Mouse (Mus musculus): ENCODE data around the gene Hmgn3. TPM values are rescaled to one million over a fixed set of nuclear protein-coding genes. Genes with fewer than 3 reads are reported as not detected.
A peak's percentile ranks its signal among the peaks of the same experiment; 100 is the strongest.
"Not testable (repeated sequence)": the region's sequence is repeated elsewhere in the genome, so short reads cannot be mapped to it uniquely, and the experiment has no call there.

Hmgn3 gene
- 10 to 100 TPM; 11.6 to 18.8 TPM for total RNA-seq (2021)

DNA sequence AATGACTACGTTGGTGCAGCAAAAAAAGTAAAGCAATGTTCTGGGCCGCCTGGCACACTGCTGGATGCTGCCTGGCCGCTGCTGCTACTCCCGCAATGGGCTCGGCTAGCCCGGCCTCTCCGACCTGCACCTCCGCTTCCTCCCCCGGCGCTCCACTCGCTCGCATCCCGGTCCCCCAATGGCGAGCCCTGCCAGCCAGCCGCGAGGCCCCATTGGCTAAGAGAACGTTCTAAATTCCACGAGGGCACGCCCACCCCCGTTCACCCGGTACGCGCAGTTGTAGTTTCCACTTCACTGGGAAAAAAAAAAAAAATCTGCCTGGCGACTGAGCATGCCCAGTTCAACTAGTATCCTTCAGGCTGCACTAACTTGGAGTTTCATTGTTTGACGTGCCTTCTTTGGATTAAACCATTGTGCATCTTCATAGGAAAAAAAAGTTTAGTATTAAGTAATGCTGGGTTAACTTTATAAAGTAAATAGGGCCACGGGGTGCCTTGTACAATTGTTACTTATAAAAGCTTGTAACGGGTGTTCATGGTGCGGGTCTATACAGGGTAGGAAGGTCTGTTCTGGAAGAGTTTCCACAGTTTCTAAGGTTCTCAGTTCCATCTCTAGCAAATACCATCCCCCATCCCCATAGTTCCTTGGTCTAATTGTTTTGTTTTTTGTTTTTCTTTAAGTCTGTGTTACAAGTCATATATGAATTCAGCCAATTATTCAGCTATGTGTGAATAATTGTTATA is at the start of gene Hmgn3:
Gene Hmgn3, minus strand, starts transcription at position 240 of the 743 bp plus-strand sequence.
- peak; percentile 85 for DNase-seq (ENCODE audit: low spot score)
- intact Hi-C loops (cut with DNase I), result loop anchor here (10.0 kb wide), 1 partner anchor 298 kb away; the partner anchor contains the start of gene Lca5

DNA sequence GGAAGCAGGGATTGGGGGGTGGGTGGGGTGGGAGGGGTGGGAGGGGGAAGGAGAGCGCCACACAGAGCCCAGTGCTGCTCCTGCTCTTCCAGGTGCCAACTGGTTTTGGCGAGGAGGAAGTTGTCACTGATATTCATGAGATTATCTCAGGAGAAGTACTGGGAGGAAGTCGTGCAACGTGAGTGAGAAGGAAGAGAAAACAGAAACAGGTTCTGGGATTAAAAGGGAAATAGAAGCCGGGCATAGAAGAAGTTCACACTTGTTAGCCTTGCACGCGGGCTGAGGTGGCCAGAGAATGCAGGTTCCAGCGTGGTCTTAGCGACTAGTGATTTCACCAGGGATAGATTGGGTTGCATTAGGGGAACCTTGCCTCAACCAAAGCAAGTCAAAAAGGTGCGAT is 49.3 kb upstream of the Hmgn3 start:
- intact Hi-C loops (cut with DNase I), result no loop called here
- DNase-seq (ENCODE audit: low spot score), result no peak

DNA sequence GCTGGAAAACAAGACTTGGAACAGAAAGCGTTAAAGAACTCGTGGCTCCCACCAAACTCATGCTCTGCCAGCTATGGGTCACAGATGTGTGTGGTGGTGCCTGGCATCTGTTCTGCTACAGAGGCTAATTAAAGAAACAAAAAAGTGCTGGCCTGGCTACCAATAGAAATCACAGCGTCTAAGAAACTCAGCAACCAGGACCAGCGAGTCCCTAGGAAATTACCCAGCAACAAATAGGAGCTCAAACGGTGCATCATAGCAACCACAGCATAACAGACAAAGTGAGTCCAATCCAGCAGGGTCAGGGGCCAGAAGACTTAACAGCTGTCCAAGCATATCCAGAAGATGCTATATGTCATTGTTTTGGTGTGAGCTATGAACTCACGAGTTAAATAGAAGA is 48.5 kb upstream of the Hmgn3 start:
- intact Hi-C loops (cut with DNase I), result no loop called here
- no peak for DNase-seq (ENCODE audit: low spot score)

DNA sequence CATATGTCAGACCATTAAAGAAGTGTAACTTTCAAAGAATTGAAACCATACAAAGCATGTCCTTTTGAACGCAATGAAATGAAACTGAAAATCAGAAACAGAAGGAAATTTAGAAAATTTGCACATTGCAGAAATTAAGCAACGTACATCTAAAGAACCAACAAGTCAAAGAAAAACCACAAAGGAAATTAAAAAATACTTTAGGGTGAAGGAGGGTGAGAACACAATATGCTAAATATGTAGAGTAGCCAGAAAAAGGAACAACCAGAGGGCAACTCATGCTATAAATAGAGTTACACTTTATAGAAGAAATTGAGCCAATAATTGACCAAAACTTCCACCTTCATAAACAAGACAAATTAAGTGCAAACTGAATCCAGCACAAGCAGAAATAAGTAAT is 41.3 kb upstream of the Hmgn3 start:
- DNase-seq (ENCODE audit: low spot score), result no peak
- intact Hi-C loops (cut with DNase I), result no loop called here

DNA sequence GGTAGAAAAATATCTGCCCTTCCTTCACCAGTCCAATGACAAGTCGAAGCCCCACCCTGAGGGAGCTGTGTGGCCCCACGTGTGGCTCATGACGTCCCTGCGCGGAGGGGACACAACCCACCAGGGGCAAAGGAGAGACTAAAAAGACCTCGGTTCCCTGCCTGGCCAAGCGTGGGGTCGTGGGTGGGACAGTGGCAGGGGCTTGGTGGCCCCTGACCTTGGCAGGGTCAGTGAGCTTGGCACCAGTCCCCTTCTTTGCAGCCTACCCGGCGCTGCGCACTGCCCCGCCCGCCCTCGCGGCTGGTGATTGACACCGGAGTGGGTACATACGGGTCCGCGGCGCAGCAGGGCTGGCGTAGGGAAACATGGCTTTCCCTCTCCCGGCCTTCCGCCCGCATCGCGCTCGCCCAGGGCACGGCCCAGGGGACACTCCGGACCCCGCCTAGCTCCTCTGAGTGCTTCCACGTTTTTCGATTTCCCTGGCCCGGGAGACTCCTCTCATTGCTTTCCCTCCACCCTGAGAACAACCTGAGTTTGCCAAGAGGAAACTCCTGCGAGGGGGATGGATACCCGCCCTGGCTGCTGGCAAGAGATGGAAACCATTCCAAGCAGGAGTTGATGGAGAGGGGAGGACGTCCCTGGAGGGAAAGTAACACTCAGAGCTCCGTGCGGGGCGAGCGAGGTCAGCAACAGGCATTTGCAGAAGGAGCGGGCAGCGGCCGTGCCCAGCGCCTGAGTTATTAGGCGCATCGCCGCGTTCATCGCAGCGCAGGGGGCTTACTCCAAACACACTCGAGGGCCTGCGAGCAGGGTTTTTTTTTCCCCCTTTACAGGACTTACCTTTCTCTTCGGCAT is 667 bp downstream of the Hmgn3 start:
- intact Hi-C loops (cut with DNase I), result loop anchor here (10.0 kb wide), 1 partner anchor 299 kb away; the partner anchor contains the start of gene Lca5
- DNase-seq (ENCODE audit: low spot score), result peak; percentile 24

DNA sequence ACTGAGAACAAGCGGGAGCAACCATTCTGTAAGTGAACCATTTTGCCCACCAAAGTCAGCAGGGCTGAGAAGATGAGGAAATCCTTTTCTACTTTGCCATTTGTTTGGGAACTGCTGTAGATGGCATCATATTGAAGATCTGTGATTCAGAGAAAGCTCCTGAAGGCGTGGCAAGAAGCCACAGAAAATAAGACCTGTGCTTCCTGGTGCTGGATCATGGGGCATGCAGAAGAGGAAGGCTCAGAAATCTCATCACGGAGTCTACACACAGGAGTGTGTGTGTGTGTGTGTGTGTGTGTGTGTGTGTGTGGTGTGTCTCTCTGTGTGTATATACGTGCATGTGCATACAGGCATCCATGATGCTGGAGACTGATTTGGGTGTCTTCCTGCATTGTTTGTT is 16.7 kb downstream of the Hmgn3 start:
- DNase-seq (ENCODE audit: low spot score), result no peak
- intact Hi-C loops (cut with DNase I), result no loop called here

DNA sequence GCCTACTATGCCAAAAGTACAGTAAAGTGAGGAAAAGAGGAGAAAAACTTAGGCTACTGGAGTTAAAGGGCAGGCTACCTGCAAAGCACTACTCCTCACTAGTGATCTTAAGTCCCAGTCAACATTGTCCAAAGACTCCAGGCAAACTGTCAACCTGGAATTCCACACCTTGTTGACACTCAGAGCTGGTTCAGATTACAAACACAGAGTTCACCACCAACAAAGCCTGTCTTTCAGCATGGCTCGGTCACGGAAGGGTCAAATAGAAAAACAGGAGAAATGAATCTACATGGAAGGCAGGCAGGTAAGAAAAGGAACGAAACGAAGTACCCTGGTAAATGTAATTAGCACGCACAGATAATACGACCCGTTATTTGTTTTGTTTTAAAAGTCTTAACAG is 18.6 kb downstream of the Hmgn3 start:
- no peak for DNase-seq (ENCODE audit: low spot score)
- intact Hi-C loops (cut with DNase I), result no loop called here

DNA sequence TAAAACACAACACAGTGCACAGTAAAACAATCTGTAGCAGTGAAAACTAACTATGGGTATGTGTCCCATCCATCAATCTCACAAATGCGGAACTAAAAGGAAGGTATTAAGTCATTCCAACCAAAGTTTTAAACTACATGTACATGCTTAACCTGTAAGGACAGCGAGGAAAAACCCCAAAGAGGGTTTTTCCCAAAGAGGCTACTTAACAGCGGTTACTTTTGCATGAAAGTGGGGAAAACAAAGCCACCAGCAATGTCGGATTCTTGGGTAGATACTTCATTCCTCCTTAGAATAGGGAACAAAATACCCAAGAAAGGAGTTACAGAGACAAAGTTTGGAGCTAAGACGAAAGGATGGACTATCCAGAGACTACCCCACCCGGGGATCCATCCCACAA is 20.0 kb downstream of the Hmgn3 start:
- DNase-seq (ENCODE audit: low spot score); intact Hi-C loops (cut with DNase I): not testable (repeated sequence)

DNA sequence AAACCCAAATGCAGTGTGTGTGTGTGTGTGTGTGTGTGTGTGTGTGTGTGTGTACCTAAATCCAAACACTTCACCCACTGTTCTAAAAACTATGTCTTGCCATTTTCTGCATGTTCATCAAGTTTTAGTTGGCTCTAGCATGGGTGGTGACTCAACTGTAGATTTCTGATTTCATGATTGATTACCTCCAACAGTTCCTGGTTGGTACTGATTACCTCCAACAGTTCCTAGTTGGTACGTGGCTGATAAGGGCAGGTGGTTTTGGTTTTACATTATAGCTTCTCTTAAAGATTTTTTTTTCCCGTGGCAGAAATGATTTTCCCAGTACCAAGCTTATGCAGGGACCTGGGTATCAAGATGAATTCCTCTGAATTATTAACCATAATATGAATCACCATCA is 27.3 kb downstream of the Hmgn3 start:
- intact Hi-C loops (cut with DNase I), result no loop called here
- DNase-seq (ENCODE audit: low spot score), result no peak

DNA sequence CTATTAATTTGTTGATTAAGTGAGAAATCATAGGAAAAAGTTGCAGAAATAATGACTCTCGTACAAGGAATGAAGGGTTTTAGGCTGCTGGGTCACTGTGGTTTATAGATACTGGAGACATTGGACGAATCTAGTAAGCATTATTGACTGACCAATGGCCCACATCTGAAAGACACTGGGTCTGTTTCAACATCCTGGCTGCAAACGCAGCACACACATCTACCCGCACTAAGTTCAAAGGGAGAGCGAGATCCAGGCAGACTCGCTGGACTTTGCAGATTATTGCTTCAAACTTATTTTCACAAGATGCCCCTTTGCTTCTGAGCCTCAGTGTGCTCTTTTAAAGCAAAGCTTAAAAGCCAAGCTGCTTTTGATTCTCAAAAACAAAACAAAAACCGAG is 29.0 kb downstream of the Hmgn3 start:
- intact Hi-C loops (cut with DNase I), result no loop called here
- DNase-seq (ENCODE audit: low spot score), result no peak

DNA sequence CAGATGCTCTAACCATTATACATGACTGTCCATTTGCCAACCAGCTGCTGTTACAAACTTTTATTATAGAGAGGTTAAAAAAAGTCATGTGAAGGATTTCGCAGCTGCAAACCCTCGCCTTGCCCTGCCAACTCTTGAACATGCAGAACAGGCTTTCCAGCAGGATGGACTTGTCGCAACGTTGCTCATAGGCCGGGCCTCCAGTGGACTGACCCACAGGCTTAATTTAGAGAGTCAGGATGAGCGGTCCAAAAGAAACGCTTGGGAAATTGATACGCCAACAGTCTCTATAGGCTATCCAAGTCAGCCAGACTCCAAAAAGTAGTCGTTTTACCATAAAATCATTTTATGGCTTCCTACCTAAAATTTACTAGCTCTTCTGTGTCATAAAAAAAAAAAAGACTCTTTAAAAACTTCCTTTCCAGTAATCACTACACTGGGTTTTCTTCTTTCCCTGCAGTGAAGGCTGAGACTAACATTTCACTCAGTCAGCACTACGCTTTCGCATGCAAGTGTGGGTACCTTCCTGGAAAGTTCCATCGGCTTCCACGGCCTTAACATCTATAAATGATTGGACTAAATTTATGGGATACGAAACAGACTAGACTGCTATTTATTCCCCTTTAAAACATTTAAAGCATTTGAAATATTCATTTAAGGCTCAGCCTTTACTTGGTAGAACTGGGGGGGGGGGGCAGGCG is 29.6 kb downstream of the Hmgn3 start:
- intact Hi-C loops (cut with DNase I), result no loop called here
- no peak for DNase-seq (ENCODE audit: low spot score)

DNA sequence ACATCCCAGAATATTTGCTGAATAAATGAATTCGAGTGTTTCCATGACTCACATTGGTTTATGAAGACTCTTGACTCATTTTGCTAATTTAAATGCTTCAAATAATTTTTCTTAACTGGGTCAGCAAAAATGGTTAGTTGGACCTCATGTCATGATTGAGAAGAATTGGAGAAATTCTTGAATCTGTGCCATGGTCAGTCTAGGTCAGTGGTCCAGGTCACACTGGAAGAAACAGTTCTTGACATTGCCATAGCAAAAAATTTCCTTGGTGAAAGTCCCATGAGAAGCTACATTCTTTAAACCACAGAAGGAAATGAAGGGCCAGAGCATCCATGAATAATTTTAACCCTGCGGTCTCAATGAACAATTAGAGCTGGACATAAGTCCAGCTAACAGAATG is 30.8 kb downstream of the Hmgn3 start:
- DNase-seq (ENCODE audit: low spot score), result no peak
- intact Hi-C loops (cut with DNase I), result no loop called here

DNA sequence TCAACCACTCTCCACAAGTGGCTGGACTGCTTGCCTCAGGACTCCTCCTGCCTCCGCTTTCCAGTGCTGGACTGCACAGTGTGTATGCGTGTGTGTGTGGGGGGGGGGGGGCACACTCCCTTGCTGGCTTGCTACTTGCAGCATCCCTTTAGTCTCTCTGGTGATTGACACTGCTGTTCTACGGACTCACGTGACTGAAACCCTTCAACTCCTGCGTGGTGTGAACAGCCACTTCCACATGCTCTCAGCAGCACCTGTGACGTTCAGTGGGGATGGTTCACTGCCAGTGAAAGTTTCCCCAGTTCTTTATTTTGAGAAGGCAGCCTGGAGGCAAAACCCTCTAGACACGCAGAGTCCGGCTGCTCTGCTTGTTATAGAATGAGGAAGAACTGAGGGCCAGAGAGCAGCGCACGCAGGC is 32.7 kb downstream of the Hmgn3 start:
- DNase-seq (ENCODE audit: low spot score), result no peak
- intact Hi-C loops (cut with DNase I), result no loop called here

DNA sequence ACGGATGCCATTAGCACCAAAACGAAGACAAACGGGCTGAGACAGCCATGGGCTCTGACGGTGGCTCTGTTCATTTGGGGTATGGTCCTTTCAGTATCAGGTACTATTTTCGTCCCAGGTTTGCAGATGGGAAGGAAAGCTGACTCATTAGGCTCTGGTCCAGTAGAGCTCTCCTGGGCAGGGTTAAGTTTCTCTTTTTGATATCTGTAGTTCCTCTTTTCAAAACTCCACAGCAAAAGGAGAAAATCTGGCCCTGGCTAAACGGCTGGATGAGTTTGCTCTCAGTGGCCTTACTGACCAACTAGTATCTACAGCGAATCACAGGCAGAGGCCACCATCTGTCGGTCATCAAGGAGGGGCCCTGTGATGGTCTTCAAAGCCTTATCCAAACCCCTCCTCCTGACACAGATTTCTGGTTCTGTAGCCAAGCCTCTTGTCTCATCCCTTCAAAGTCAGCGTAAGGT is 34.1 kb downstream of the Hmgn3 start:
- DNase-seq (ENCODE audit: low spot score), result no peak
- intact Hi-C loops (cut with DNase I), result no loop called here

DNA sequence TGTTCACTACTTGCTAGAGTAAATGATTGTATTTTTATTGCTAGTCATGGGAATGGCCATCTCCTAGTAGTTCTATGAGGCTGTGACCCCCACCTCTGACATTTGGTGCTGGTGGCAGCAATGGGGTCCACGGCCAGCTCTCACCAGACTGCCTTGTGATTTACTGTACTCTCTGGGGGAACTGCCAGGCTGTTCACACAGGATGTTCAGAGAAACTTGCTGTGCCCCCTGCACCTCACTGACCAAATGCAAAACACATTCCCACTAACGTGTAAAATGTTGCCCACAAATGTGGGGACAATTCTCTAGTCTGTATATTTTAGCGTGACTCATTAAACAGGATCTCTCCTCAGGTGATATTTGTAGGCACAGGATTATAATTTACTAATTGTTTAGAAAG is 34.7 kb downstream of the Hmgn3 start:
- intact Hi-C loops (cut with DNase I), result no loop called here
- DNase-seq (ENCODE audit: low spot score), result no peak

DNA sequence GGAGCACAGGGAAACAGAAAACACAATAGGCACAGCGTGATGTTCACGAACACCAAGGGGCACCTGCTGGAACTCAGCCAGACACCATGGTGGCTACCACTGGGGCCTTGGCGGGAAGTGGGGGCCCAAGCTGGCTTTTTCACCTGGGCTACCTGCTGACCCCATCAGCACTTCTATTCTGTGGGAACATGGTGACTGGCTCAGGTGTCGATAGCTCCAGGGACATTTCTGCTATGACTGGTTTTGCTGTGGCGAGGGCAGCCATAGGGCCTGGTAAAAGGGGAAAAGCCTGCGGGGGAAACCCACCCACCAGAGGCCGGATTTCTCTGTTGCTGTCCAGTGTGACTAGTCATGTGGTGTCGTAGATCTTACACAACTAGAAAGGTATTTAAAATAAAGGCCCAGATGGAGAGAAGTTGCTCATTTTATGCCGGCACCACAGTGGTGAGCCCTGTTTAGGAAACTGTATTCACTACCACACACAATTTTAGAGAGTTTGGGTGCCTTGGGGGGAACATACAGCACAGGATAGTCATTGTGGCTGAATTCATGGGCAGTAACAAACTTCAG is 35.3 kb downstream of the Hmgn3 start:
- intact Hi-C loops (cut with DNase I), result no loop called here
- DNase-seq (ENCODE audit: low spot score), result no peak

DNA sequence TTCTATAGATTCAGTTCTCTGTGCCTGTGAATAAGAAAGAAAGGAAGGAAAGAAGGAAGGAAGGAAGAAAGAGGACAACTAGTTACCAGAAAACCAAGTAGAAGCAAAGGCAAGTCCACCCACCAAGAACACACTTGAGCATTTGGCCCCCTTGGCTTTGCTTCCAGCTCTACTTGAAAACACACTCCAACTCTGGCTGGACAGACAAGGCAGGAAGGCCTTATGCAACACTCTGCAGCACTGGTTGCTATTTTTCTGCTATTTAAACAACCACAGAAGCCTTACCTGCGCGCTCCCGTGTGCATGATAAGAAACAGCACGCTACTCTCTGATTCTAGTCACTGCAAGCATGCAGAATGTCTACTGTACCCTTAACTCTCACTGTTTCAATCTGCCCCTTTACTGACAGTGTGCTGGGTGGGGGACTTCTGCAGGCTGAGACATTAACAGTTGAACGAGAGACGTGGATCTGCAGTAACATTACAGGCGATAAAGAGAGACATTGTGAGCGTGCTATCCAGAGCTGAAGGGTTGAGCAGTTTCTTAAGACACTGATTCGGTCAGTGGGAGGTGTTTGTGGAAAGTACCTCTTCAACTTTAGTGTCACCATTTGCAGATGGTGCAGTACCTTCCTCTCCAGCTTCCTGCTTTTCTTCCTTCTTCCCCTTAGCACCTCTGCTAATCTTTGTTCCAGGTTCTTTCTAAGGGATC is 35.9 kb downstream of the Hmgn3 start:
- intact Hi-C loops (cut with DNase I), result no loop called here
- no peak for DNase-seq (ENCODE audit: low spot score)

DNA sequence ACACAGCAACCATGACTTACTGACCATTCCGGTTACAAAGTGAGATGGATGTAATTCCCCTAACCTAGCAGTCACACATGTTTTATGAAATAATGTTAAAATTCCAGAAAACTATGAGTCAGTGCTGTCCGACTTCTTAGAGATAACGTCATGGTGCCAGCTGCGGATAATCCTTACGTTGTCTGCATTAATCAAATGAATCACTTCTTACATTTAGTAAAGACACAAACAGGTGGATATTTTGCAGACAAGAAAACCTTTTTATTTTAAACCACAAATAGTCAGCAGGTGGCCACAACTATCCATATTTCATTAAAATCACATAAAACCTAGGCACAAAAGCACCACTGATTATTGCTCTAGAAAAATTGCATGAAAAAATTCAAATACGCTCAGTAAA is 36.8 kb downstream of the Hmgn3 start:
- intact Hi-C loops (cut with DNase I), result no loop called here
- DNase-seq (ENCODE audit: low spot score), result no peak

DNA sequence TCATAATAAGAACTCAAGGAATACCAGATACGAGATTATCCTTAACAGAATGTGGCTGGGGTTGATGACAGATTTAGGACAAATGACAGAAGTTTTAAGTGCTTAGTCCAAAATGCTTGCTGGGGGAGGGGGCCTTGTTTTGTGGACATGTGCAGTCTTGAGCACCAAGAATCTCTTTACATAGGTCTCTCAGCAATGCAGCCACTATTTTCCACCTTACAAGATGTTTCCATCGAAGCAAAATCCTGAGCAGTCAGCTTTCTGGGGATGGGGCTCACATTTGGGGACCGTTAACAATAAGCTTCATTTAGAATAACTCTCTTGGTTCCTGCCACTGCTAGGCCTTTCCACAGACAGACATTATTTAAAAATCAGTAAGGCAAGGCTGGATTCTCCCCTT is 37.7 kb downstream of the Hmgn3 start:
- intact Hi-C loops (cut with DNase I), result no loop called here

DNA sequence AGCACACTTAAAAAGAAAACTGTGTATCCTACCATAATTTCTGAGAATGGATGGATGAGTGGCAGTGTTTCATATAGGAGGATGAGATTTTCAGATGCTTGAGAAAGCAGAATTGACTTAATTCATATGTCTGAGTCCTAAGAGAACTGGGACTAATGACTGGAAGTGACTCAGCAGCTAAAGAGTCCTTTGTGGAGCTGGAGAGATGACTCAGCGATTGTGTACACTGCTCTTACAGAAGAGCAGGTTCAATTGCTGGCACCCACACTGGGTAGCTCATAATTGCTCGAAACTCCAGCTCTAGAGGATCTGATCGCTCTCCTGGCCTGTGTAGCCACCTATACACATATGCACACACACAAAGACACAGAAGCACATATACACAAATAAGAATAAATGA is 42.7 kb downstream of the Hmgn3 start:
- intact Hi-C loops (cut with DNase I), result no loop called here
- DNase-seq (ENCODE audit: low spot score), result no peak

More for the DNA sequence above, 37.7 kb downstream of the Hmgn3 start:
- no peak for DNase-seq (ENCODE audit: low spot score)
